Mouse (Mus musculus): Measurements from ENCODE around the gene Adarb1. TPM values are rescaled to one million over a fixed set of nuclear protein-coding genes. Genes with fewer than 3 reads are reported as not detected.
A peak's percentile ranks its signal among the peaks of the same experiment; 100 is the strongest.

The Adarb1 gene
- polyA plus RNA-seq, 1 experiment from 2014 or later, result 15.4 TPM

- no peaks in the 10 kb centered on the region for H3K36me3 ChIP-seq (ENCODE audit: control insufficient read depth, insufficient read depth, low read length)
- H3K4me2 ChIP-seq (ENCODE audit: low read length), result no peak overlapping the region
- H3K9me3 ChIP-seq (ENCODE audit: control insufficient read depth, low read length), result peaks cover 6% of the 10 kb centered on the region
- H3K4me1 ChIP-seq (ENCODE audit: control insufficient read depth in 2 of 2, insufficient read depth in 2 of 2, low read length in 2 of 2), result peaks cover 31 to 32% of the 10 kb centered on the region in 2 experiments
- ATAC-seq (ENCODE audit: insufficient number of reproducible peaks, insufficient read depth, low FRiP score, low read depth), result peak; percentile 36; the same call in 1 of the 2 replicates
- no peak overlapping the region for H3K4me3 ChIP-seq (ENCODE audit: control insufficient read depth in 1 of 2, insufficient read depth in 1 of 2, low read depth in 1 of 2, low read length in 2 of 2)
- 6% methylated on average over 2 of the region's 2 CpGs for WGBS
- H3K27me3 ChIP-seq (ENCODE audit: control insufficient read depth, insufficient read depth, low read length), result no peaks in the 10 kb centered on the region
- H3K27ac ChIP-seq (replicated peaks in 1 of 2; ENCODE audit: control insufficient read depth in 1 of 2, insufficient read depth in 1 of 2, low read depth in 2 of 2, low read length in 2 of 2), result peak overlapping the region; percentile 80 to 81; a peak in 3 of 4 replicates
- H3K9ac ChIP-seq (ENCODE audit: low read length), result no peak overlapping the region
Measured at GRCm38 (mm10) chr10:77447755-77448154, 29.7 kb upstream of the Adarb1 start.

GRCm38 (mm10) chr10:77442250-77442649 lies 24.2 kb upstream of the Adarb1 start:
- Histone ChIP-seq H3K36me3 (ENCODE audit: control insufficient read depth, insufficient read depth, low read length) (no peaks in the 10 kb centered on the region), H3K27ac (replicated peaks in 1 of 2; ENCODE audit: control insufficient read depth in 1 of 2, insufficient read depth in 1 of 2, low read depth in 2 of 2, low read length in 2 of 2) (peak overlapping the region; percentile 4 to 66; a peak in 2 of 4 replicates), H3K9ac (ENCODE audit: low read length) (no peak overlapping the region), H3K4me2 (ENCODE audit: low read length) (0 out of 2 replicates have a peak overlapping the region, but pooled peaks have one; percentile 42), H3K9me3 (ENCODE audit: control insufficient read depth, low read length) (peaks cover 6% of the 10 kb centered on the region), H3K27me3 (ENCODE audit: control insufficient read depth, insufficient read depth, low read length) (no peaks in the 10 kb centered on the region), H3K4me3 (ENCODE audit: control insufficient read depth in 1 of 2, insufficient read depth in 1 of 2, low read depth in 1 of 2, low read length in 2 of 2) (no peak overlapping the region), H3K4me1 (ENCODE audit: control insufficient read depth in 2 of 2, insufficient read depth in 2 of 2, low read length in 2 of 2) (peaks cover 22 to 24% of the 10 kb centered on the region in 2 experiments)
- 77% methylated on average over 4 of the region's 4 CpGs for WGBS
- no peak for ATAC-seq (ENCODE audit: insufficient number of reproducible peaks, insufficient read depth, low FRiP score, low read depth)

GRCm38 (mm10) chr10:77441812-77442211 lies 23.7 kb upstream of the Adarb1 start:
- Histone ChIP-seq H3K36me3 (ENCODE audit: control insufficient read depth, insufficient read depth, low read length) (no peaks in the 10 kb centered on the region), H3K9me3 (ENCODE audit: control insufficient read depth, low read length) (peaks cover 6% of the 10 kb centered on the region), H3K4me1 (ENCODE audit: control insufficient read depth in 2 of 2, insufficient read depth in 2 of 2, low read length in 2 of 2) (peaks cover 20 to 24% of the 10 kb centered on the region in 2 experiments), H3K4me3 (ENCODE audit: control insufficient read depth in 1 of 2, insufficient read depth in 1 of 2, low read depth in 1 of 2, low read length in 2 of 2) (no peak overlapping the region), H3K27ac (replicated peaks in 1 of 2; ENCODE audit: control insufficient read depth in 1 of 2, insufficient read depth in 1 of 2, low read depth in 2 of 2, low read length in 2 of 2) (peak overlapping the region; percentile 4 to 66; a peak in 3 of 4 replicates), H3K9ac (ENCODE audit: low read length) (no peak overlapping the region), H3K27me3 (ENCODE audit: control insufficient read depth, insufficient read depth, low read length) (no peaks in the 10 kb centered on the region), H3K4me2 (ENCODE audit: low read length) (peak overlapping the region; percentile 42; the same call in 1 of the 2 replicates)
- 48% methylated on average over 3 of the region's 3 CpGs for WGBS
- no peak for ATAC-seq (ENCODE audit: insufficient number of reproducible peaks, insufficient read depth, low FRiP score, low read depth)

- peaks cover 20 to 24% of the 10 kb centered on the region in 2 experiments for H3K4me1 ChIP-seq (ENCODE audit: control insufficient read depth in 2 of 2, insufficient read depth in 2 of 2, low read length in 2 of 2)
- ATAC-seq (ENCODE audit: insufficient number of reproducible peaks, insufficient read depth, low FRiP score, low read depth), result peak; percentile 53
- peak overlapping the region; percentile 15 to 66 for H3K27ac ChIP-seq (replicated peaks in 1 of 2; ENCODE audit: control insufficient read depth in 1 of 2, insufficient read depth in 1 of 2, low read depth in 2 of 2, low read length in 2 of 2)
- no peak overlapping the region; the same call in 1 of the 2 replicates for H3K9ac ChIP-seq (ENCODE audit: low read length)
- no peaks in the 10 kb centered on the region for H3K36me3 ChIP-seq (ENCODE audit: control insufficient read depth, insufficient read depth, low read length)
- H3K4me2 ChIP-seq (ENCODE audit: low read length), result peak overlapping the region; percentile 42
- 32% methylated on average over 19 of the region's 19 CpGs for WGBS
- no peak overlapping the region for H3K4me3 ChIP-seq (ENCODE audit: control insufficient read depth in 1 of 2, insufficient read depth in 1 of 2, low read depth in 1 of 2, low read length in 2 of 2)
- no peaks in the 10 kb centered on the region for H3K27me3 ChIP-seq (ENCODE audit: control insufficient read depth, insufficient read depth, low read length)
- peaks cover 6% of the 10 kb centered on the region for H3K9me3 ChIP-seq (ENCODE audit: control insufficient read depth, low read length)
Measured at GRCm38 (mm10) chr10:77440841-77441755, 23.0 kb upstream of the Adarb1 start.

GRCm38 (mm10) chr10:77440286-77440685 lies 22.2 kb upstream of the Adarb1 start:
- ATAC-seq (ENCODE audit: insufficient number of reproducible peaks, insufficient read depth, low FRiP score, low read depth), result no peak
- peaks cover 5% of the 10 kb centered on the region for H3K9me3 ChIP-seq (ENCODE audit: control insufficient read depth, low read length)
- H3K27ac ChIP-seq (replicated peaks in 1 of 2; ENCODE audit: control insufficient read depth in 1 of 2, insufficient read depth in 1 of 2, low read depth in 2 of 2, low read length in 2 of 2), result 0 out of 4 replicates have a peak overlapping the region, but pooled peaks of 1 of the 2 experiments have one; percentile 15
- no peak overlapping the region for H3K9ac ChIP-seq (ENCODE audit: low read length)
- 54% methylated on average over 6 of the region's 6 CpGs for WGBS
- H3K27me3 ChIP-seq (ENCODE audit: control insufficient read depth, insufficient read depth, low read length), result no peaks in the 10 kb centered on the region
- H3K36me3 ChIP-seq (ENCODE audit: control insufficient read depth, insufficient read depth, low read length), result no peaks in the 10 kb centered on the region
- H3K4me3 ChIP-seq (ENCODE audit: control insufficient read depth in 1 of 2, insufficient read depth in 1 of 2, low read depth in 1 of 2, low read length in 2 of 2), result no peak overlapping the region
- H3K4me2 ChIP-seq (ENCODE audit: low read length), result no peak overlapping the region
- H3K4me1 ChIP-seq (ENCODE audit: control insufficient read depth in 2 of 2, insufficient read depth in 2 of 2, low read length in 2 of 2), result peaks cover 22 to 29% of the 10 kb centered on the region in 2 experiments

- Histone ChIP-seq H3K9ac (ENCODE audit: low read length) (no peak overlapping the region), H3K4me3 (ENCODE audit: control insufficient read depth in 1 of 2, insufficient read depth in 1 of 2, low read depth in 1 of 2, low read length in 2 of 2) (no peak overlapping the region), H3K9me3 (ENCODE audit: control insufficient read depth, low read length) (no peaks in the 10 kb centered on the region), H3K27ac (replicated peaks in 1 of 2; ENCODE audit: control insufficient read depth in 1 of 2, insufficient read depth in 1 of 2, low read depth in 2 of 2, low read length in 2 of 2) (no peak overlapping the region), H3K27me3 (ENCODE audit: control insufficient read depth, insufficient read depth, low read length) (no peaks in the 10 kb centered on the region), H3K4me2 (ENCODE audit: low read length) (no peak overlapping the region), H3K36me3 (ENCODE audit: control insufficient read depth, insufficient read depth, low read length) (no peaks in the 10 kb centered on the region), H3K4me1 (ENCODE audit: control insufficient read depth in 2 of 2, insufficient read depth in 2 of 2, low read length in 2 of 2) (peaks cover 34 to 41% of the 10 kb centered on the region in 2 experiments)
- WGBS, result 91% methylated on average over 3 of the region's 3 CpGs
- ATAC-seq (ENCODE audit: insufficient number of reproducible peaks, insufficient read depth, low FRiP score, low read depth), result no peak
Measured at GRCm38 (mm10) chr10:77439026-77439425, 21.0 kb upstream of the Adarb1 start.

GRCm38 (mm10) chr10:77438021-77438420 lies 20.0 kb upstream of the Adarb1 start:
- Histone ChIP-seq H3K27ac (replicated peaks in 1 of 2; ENCODE audit: control insufficient read depth in 1 of 2, insufficient read depth in 1 of 2, low read depth in 2 of 2, low read length in 2 of 2) (no peak overlapping the region), H3K4me1 (ENCODE audit: control insufficient read depth in 2 of 2, insufficient read depth in 2 of 2, low read length in 2 of 2) (peaks cover 35 to 44% of the 10 kb centered on the region in 2 experiments), H3K4me2 (ENCODE audit: low read length) (no peak overlapping the region), H3K4me3 (ENCODE audit: control insufficient read depth in 1 of 2, insufficient read depth in 1 of 2, low read depth in 1 of 2, low read length in 2 of 2) (no peak overlapping the region), H3K36me3 (ENCODE audit: control insufficient read depth, insufficient read depth, low read length) (no peaks in the 10 kb centered on the region), H3K9me3 (ENCODE audit: control insufficient read depth, low read length) (no peaks in the 10 kb centered on the region), H3K9ac (ENCODE audit: low read length) (no peak overlapping the region), H3K27me3 (ENCODE audit: control insufficient read depth, insufficient read depth, low read length) (no peaks in the 10 kb centered on the region)
- ATAC-seq (ENCODE audit: insufficient number of reproducible peaks, insufficient read depth, low FRiP score, low read depth), result no peak
- WGBS, result 57% methylated on average over 1 of the region's 1 CpGs
